Mouse (Mus musculus) C2C12 (cell line): ENCODE data around the gene Slc17a5.

ENCODE experiments used
- CTCF ChIP-seq: IDR thresholded peaks from one replicate; pipeline ENCODE4 v1.5.1; 2011; ENCODE audit not compliant: control insufficient read depth, insufficient read depth, insufficient read length
- MYOD1 ChIP-seq: IDR thresholded peaks from one replicate; pipeline ENCODE4 v1.6.1; 2011; ENCODE audit warnings: low read depth; ENCODE audit not compliant: control insufficient read depth, insufficient read length
- MYOG ChIP-seq: IDR thresholded peaks from one replicate; pipeline ENCODE4 v1.6.1; 2011; ENCODE audit not compliant: control insufficient read depth, insufficient read length; ENCODE audit errors: extremely low read depth
- USF1 ChIP-seq: IDR thresholded peaks from one replicate; pipeline ENCODE4 v1.6.1; 2011; ENCODE audit warnings: low read depth, mild to moderate bottlenecking, control low read depth, moderate library complexity

DNA sequence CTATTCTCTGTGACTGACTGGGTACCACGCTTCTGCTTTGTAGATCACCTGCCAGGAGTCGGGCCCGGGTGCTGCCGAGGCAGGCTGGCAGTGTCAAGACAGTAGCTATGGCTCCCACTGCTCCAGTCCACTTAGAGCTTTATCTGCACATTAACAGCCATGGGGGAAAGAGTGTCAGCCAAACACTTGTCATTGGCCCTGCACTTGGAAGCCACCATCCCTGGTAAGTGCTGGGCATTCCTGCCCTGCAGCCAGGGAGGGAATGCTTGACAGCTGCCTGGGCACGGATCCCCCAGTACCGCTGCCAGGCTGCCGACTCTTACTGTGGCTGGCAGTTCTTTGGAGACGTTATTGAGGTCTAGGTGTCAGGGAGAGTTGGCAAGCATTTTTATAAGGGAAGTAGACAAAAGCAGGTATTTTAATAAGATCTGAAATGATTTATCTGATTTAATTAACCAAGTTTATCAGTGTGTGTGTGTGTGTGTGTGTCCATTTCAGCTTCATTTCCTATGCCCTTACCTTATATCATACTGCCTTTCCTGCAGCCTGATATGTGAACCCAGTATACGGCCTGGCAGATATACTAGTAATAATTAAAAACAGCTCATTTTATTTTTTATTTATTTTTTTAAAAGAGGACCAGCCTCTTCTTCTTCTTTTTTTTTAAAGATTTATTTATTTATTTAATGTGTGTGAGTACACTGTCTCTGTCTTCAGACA lies 50.5 kb downstream of the Slc17a5 start:
- TF ChIP-seq CTCF: no peak
- TF ChIP-seq MYOD1: no peak
- no peak for TF ChIP-seq USF1
- no peak for TF ChIP-seq MYOG
